Mouse (Mus musculus) heart, adult 8-10 months (tissue): ENCODE measurements around the gene Catsperz. TPM values are rescaled to one million over a fixed set of nuclear protein-coding genes. Genes with fewer than 3 reads are reported as not detected.

Experiments used
- DNase-seq: peaks from one replicate; pipeline ENCODE4 v3.0.0; 2022; ENCODE audit warnings: low spot score
- total RNA-seq, 4 experiments: library from RNA; stranded (reverse); gene quantifications; 2 replicates each; pipeline ENCODE4 v1.2.4; 2022

Catsperz gene
- total RNA-seq, 4 experiments from 2014 or later = not detected

GRCm38 (mm10) chr19:6947742-6948141, 22.6 kb upstream of the Catsperz start:
- no peak for DNase-seq

- DNase-seq = no peak
Measured at GRCm38 (mm10) chr19:6943709-6944108, 18.5 kb upstream of the Catsperz start.

DNA sequence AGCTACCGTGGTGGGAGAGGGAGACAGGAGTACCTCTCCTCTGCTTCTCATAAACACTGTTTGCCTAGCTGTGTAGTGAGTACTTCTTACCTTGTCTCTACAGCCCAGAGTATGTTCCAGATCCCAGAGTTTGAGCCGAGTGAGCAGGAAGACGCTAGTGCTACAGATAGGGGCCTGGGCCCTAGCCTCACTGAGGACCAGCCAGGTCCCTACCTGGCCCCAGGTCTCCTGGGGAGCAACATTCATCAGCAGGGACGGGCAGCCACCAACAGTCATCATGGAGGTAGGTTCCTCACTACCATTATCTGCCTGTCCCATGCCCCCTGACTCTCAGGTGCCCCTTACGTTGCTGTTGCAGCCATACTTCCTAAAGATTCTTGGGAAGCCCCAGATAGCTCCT, 17.6 kb upstream of the Catsperz start:
- no peak for DNase-seq

- peak; percentile 97 for DNase-seq
Measured at GRCm38 (mm10) chr19:6942249-6942691, 17.1 kb upstream of the Catsperz start, which contains the start of gene Gpr137. Gene Gpr137, minus strand, starts transcription at chr19:6942480.

DNA sequence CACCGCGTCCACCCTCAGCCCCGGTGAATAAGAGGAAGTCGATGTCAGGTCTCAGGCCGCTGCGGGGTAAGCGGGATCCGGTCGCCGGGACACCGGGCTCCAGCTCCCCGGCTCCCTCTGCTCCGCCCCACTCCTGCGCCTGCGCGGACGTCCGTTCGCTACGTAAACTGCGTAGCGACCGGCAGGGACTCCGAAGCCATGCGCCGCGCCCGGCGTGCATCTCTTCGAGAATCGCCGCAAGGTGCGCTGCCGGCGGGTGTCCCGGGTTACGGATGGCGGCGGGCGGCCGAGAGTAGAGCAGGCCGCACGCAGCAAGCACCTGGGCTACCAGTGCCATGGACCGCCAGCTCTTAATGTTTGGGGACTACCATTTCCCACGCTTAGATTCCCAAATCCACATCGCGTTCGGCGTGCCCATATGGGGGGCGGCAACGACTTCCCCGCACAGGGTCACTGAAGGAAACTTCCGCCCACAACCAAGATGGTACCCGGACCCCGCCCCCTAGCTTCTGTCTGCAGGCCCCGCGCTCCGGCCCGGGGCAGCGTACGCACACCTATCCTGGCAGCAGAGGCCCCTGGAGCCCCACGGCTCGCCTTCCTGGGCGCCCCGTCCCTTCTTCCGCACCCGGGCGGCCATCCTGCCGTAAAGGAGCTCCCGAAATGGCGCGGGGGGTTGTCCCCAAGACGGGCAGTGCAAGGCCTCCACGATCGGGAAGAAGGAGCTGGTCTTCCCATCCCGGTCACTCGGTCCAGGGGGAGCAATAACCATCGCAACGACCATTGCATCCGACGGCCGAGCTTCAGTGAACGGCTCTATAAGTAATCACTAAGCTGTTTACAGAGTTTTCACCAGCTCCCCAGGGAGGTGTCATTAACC, 16.4 kb upstream of the Catsperz start, which contains the start of gene Bad:
TSS of gene Bad (plus strand) at position 490 of the 877 bp plus-strand sequence.
- DNase-seq = peak; percentile 92

DNA sequence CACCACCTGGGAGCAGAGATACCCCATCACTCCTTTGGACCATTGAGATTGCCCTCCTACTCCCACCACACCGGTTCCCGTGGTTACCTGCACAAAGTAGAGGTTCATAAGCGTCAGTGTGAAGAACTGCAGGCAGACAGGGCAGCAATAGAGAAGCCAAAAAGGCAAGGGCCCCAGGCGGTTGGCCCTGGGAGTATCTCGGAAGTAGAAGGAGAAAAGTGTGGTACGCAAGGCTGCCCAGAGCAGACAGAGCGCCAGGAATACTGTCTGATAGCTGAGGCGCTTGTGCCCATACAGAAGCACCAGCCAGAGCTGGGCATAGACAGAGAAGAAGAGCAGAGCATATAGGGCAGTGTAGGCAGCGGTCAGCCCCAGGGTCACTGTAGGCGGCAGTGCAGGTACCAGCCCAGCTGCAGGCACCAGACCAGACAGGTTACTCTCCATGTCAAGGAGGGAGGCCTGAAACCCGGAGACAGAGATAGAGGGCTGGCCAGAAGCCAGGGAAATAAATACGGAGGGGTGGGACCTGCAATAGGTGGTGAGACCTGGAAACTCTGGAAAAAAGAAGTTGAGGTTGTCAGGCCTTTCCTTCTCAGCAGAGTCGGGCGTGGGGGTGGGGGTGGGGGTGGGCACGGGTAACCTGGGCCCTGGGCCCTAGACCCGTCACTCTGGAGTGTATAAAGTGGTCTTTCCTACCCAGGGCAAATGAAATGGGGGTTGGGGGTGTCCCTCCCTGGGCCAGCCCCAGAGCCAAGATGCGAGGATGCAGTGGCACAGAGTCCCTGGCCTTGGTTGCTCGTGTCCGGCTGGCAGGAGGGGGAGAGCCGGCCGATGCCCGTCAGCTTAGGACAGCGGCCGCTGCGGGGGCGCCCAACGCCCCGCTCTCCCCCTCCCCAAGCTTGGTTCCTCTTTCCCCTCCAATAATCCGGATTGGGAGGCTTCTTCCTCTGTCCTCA, 15.5 kb upstream of the Catsperz start:
- no peak for DNase-seq

- no peak for DNase-seq
Measured at GRCm38 (mm10) chr19:6939106-6940002, 14.2 kb upstream of the Catsperz start.

GRCm38 (mm10) chr19:6937541-6938465, 12.6 kb upstream of the Catsperz start:
- peak; percentile 55 for DNase-seq

GRCm38 (mm10) chr19:6936299-6936698, 11.1 kb upstream of the Catsperz start:
- DNase-seq = no peak

DNA sequence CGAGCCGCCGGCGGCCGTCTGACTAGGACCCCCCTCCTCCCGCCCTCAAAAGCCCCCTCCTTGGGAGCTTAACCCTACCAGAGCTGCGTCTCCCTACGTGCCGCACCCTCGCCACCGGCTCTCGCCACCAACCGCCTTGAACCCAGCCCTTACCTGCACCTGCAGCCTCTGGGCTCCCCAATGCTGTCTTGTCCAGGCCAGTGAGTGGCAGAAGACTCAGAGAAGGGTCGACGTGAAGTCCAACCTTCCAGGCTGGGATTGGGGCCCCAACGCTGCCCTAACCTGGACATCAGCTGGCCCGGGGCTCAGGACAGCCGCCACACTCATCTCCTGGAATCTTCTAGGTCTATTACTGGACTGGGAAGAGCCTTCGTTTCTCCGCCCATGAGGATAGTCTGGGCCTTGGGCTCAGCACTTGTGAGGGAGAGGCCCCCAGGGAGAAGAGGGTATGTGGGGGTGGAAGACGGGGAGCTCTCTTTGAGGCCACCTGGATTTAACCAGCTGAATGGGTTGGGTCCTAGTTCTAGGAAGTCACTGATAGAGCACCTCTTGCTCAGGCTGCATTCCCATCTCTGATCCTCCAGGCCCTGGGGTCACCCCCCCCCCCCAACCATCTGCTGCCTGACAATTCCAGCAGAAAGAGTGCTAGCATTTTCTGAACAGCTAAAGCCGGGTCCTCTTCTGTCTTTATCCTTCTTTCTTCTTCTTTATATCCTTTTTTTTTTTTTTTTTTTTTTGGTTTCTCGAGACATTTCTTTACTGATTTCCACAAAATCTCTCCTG, 9.2 kb upstream of the Catsperz start, which contains the start of gene Kcnk4:
TSS of gene Kcnk4 (minus strand) at position 321 of the 783 bp plus-strand sequence.
- DNase-seq = no peak

DNA sequence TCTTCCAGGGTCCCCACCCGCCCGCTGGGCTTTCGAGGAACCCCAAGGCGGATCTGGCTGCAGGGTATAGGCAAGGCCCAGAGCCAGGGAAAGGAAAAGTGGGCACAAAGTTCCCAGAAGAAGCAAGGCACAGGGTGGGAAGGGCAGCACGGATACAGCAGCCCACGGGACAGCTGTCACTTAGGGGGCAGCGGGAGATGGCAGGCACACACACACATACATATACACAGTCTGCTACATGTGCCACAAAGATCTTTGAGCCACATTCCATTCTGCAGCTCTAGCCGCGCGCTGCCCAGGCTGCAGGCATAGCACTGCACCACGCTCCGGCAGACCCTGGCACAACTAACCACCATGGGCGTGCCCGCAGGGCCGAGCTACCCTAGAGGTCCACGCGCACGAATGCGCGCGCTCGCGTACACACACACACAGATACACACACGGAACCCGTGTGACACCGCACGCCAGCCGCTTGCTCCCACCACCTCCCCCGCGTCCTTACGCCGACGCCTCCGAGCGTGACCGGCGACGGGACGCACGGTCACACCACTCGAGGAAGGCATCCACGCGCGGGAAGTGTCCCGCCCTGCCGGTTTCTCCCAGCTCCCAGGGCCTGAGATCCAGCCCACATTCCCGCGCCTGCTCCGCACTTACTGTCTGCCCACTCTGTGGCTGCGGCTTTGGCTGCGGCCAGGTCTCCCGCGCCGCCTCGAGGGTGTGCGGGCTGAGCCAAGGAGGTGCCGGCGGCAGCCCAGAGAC, 8.4 kb upstream of the Catsperz start:
- DNase-seq = no peak

DNA sequence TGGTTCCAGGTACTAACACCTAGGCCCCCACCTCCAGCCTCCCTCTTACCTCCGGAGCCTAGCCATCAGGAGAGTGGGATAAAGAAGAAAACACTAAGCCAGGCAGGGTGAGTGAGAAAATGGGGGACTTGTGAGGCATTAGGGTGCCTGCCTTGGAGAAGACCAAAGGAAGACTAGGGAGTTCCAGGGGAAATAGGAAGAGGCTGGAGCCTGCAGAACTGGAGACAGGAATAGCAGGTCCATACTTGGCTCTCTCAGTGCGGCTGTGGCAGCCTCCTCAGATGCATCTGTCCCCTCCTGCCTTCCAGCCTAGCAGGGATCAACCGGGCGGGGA, 7.9 kb upstream of the Catsperz start:
- DNase-seq = no peak

GRCm38 (mm10) chr19:6932018-6932417, 6.8 kb upstream of the Catsperz start:
- DNase-seq = no peak

GRCm38 (mm10) chr19:6931002-6931401, 5.8 kb upstream of the Catsperz start:
- DNase-seq = no peak

- DNase-seq = no peak
Measured at GRCm38 (mm10) chr19:6928080-6928479, 2.9 kb upstream of the Catsperz start.

- DNase-seq = no peak
Measured at GRCm38 (mm10) chr19:6926559-6927255, 1.5 kb upstream of the Catsperz start.

DNA sequence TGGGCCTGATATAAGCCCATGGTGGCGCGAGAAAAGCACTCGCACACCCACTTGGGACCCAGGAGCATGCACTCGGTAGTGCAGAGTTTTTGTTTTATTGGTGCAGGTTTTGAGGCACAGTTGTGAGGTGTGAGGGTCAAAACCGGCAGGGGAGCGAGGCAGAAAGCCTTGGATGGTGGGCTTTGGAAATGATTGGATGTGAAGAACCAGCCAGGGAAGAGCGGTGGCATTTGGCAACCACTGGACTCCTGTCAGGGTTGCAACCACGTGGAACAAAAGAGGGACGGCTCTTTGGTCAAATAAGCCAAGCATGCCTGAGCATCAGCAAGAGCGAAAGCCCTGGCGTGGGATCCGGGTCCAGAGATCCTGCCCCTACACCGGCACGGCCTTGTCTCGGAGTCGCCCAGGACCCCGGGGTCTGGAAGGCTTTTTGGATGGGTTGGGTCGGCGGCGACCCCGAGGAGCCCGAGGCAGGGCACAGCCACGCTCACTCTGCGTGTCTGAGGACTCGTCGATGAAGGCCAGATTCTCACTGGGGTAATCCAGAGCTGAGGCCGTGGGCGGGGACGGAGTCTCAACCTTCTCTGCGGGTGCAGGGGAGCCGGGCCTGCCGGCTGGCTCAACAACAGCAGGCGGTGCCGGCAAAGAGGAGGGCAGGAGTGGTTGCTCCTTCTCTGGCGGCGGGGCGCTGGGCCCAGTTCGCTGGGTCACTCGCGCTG, 590 bp upstream of the Catsperz start:
- DNase-seq = no peak
